Mouse (Mus musculus) B cell, adult 62 days (primary cell): ENCODE measurements around the gene Scrn2. TPM values are rescaled to one million over a fixed set of nuclear protein-coding genes. Genes with fewer than 3 reads are reported as not detected.

Experiments
- total RNA-seq: library from RNA; stranded (reverse); gene quantifications from 4 replicates; pipeline ENCODE4 v1.2.4, GENCODE M21; 2023

Scrn2 gene
- total RNA-seq = 7.4 to 9.4 TPM (median 8.3 TPM) in 4 replicates

DNA sequence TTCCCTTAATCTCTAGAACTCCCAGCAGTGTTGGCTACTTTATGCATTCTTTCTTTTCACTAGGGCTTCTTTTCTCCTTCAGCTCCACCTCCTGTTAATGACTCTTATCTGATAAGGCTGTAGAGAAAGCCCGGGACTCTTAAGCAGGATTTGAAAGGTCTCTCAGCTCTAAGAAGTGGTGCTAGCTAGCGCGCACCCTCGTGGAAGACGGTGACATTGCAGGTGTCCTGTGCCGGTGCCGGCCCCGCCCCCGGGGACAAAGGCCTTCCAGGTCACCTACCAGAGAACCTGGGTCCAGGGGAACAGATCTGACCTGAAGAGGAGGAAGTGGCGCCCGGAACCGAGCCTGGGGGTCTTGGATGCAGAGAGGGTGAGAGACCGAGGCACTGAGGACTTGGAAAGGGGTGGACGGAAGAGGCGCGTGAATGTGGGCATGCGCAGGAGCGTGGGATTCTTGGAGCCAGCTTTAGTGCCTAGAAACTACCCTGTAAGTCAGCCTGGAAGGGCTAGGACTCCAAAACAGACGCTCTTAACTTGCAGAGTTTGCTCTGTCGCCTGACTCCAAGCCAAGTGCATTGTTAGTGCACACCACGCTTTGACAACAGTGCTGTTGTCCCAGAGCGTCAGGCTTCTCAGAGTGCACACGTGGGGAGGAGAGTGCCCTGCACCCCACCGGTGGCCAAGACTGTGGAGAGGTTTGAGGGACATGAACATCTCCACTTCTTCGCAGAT lies at the start of gene Scrn2:
Gene Scrn2, plus strand, starts transcription at position 253 of the 732 bp plus-strand sequence.

DNA sequence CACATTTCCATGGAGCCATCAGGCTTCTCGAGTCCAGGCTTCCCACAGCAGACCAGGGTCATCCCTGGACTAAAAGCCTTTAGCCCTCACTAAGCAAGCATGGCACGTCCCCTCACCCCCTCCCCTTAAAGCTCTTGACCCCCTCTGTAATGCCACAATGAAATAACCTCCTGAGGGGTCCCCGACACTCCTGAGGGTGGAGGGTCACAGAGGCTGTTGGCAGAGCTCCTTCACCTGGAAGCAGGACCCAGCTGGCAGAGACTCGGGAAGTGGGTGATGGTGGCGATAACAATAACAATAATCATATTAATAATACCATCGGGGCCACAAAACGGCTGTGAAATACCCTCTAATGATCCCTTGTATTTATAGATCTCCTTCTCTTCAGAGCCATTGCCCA lies 46.9 kb upstream of the Scrn2 start, which contains the start of gene Sp2:
Gene Sp2, minus strand, starts transcription at position 101 of the 400 bp plus-strand sequence.

DNA sequence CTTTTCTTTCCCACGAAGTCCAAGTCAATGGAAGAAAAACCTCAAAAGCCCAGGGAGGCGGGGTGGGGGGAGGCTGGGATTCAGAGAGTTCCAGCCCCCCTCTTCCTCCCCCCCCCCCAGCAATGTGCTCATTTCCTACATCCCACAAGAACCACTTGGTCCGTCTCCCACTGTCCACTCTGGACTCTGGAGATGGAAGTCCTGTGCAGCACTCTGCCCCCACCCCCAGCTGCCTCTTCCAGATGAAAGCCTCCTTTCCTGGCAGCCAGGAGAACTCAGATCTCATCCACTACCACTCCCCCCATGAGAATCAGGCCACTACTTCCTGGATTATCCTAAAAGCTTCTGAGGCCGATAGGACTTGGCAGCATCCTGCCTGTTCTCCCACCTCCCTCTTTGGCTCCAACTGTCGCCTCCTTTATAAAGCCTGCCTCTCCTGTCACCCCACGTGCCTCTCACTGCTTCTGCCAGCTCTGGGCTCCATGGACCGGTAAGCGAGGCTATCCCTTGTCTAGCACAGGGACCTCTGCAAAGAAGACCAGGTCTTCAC lies 16.5 kb upstream of the Scrn2 start, which contains the start of gene Sp6:
Gene Sp6, plus strand, starts transcription at position 274 of the 550 bp plus-strand sequence.

DNA sequence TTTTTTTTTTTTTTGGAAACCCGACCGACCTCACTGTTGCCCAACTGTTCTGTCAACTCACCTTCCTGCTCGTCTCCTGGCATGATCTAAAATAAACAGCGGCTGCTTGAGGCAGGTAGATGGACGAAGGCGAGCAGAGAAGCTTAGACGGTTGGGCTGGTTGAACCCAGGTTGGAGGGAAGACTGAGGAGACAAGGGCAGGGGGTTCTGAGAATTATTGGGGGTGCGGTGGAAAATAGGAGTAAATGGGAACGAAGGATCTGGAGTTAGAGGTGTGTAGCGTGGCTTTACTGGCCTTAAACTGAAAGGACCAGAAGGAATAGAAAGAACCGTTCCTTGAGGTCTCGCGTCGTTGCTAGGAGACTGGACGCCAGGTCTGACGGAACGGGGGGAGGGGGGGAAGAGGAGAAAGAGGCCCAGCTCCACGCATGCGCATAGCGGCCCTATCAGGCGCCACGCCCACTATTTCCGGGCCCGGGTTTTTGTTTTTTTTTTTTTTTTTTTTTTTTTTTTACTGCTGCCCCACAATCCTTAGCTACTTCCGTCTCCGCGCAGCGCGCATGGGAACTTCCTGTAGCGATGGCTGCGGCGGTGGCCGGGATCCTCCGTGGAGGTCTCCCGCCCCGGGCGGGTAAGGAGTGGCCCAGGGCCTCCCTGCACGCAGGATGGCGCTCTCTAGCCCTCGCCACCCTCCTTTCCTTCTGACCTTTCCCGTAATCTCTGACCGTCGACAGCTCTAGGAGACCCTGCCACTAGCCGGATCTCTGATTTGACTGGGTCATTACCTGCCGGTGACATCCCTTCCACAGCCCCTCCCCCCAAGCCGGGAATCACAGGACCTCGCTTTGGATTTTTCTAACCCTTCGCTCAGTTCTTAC lies 11.5 kb downstream of the Scrn2 start, which contains the start of the genes Lrrc46 and Mrpl10:
Gene Lrrc46, minus strand, starts transcription at position 386 of the 878 bp plus-strand sequence.
Gene Mrpl10, plus strand, starts transcription at position 539 of the 878 bp plus-strand sequence.

DNA sequence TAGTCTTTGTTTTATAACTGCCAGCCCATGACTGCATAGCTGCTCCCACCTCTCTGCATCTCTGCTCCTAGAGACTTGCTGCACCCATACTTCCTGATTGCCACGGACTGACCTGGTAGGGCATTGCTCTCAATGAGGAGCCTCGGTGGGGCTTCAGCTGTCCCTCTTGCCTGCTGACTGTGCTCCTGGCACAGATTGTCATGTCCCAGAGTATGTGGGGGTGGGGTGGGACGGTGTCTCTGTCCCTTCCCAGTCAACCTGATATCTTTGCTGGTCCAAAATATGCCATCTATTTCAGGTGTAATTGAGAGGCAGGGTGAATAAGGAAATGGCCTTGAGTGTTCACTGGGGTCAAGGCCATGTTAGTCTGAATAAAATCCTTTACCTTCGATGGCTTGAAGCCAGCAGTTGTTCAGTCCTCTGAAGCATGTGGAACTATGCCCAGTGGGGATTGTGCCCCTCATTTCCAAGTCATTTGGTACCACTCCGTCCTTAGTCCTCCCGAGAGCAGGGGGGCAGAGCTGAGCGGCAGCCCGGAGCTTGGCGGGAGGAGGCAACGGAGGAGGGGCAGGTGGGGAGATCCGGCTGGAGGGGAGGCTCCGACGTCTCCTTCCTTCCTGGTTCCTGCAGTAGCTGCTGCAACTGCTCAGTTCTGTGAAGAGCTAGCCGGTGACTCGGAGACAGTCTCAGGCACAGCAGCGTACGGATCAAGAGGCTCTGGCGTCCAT lies 20.6 kb downstream of the Scrn2 start, which contains the start of gene Osbpl7:
Gene Osbpl7, plus strand, starts transcription at position 413 of the 728 bp plus-strand sequence.

Other genes starting within 250 kb of the Scrn2 start
- 53.6 to 64.3 TPM (median 60.8 TPM) in 4 replicates for gene Cbx1, start 240.8 kb upstream of the Scrn2 start, total RNA-seq
- gene Nfe2l1, start 200.0 kb upstream of the Scrn2 start, total RNA-seq = 65.0 to 89.1 TPM (median 82.8 TPM) in 4 replicates
- gene Copz2, start 180.1 kb upstream of the Scrn2 start, total RNA-seq = not detected in 4 replicates
- gene Cdk5rap3, start 113.4 kb upstream of the Scrn2 start, total RNA-seq = 42.7 to 58.5 TPM (median 49.9 TPM) in 4 replicates
- not detected in 4 replicates for gene Prr15l, start 101.8 kb upstream of the Scrn2 start, total RNA-seq
- gene Pnpo, start 86.0 kb upstream of the Scrn2 start, total RNA-seq = 23.0 to 26.0 TPM (median 26.0 TPM) in 4 replicates
- gene Sp2, start 47.0 kb upstream of the Scrn2 start, total RNA-seq = 53.9 to 62.0 TPM (median 54.7 TPM) in 4 replicates
- 0.19 TPM in 1 of 4 replicates, not detected in the others for gene Sp6, start 16.5 kb upstream of the Scrn2 start, total RNA-seq
- gene Lrrc46, start 11.5 kb downstream of the Scrn2 start, total RNA-seq = not detected in 4 replicates
- gene Mrpl10, start 11.6 kb downstream of the Scrn2 start, total RNA-seq = 38.6 to 47.2 TPM (median 42.0 TPM) in 4 replicates
- gene Osbpl7, start 20.7 kb downstream of the Scrn2 start, total RNA-seq = 35.6 to 40.5 TPM (median 37.0 TPM) in 4 replicates
- 2.2 to 3.2 TPM (median 2.8 TPM) in 4 replicates for gene Tbx21, start 85.4 kb downstream of the Scrn2 start, total RNA-seq
- gene Tbkbp1, start 121.6 kb downstream of the Scrn2 start, total RNA-seq = 0.43 to 1.5 TPM (median 0.78 TPM) in 4 replicates
- 127 to 138 TPM (median 131 TPM) in 4 replicates for gene Kpnb1, start 157.9 kb downstream of the Scrn2 start, total RNA-seq